Mouse (Mus musculus) bone marrow macrophage, adult 2 months (primary cell): ENCODE data around the gene Pxn.

ENCODE experiments used
- CTCF ChIP-seq: IDR thresholded peaks from 2 replicates; pipeline ENCODE4 v1.5.1; 2012; ENCODE audit warnings: low read depth, mild to moderate bottlenecking, low read length, moderate library complexity
- POLR2A ChIP-seq: IDR thresholded peaks from 2 replicates; pipeline ENCODE4 v1.6.1; 2012; ENCODE audit warnings: mild to moderate bottlenecking, low read depth, low read length, borderline replicate concordance

DNA sequence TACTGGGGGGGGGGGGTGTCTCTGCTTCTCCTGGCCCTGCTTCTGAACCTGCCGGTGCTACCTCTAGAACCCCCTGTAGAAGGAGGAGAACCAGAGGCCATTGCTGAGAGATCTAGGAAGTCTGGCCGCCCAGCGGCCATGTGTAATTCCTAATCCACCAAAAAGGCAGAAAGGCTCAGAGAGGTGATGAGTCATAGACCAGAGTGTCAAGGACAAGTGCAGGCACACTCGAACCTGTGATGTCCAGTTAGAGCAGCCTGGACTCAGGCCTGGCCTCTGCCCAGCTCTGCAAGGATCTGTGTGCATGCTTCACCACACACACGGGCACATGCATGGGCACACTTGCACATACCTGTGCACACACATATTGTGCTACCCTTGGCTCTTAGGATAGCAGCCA, 21.7 kb downstream of the Pxn start:
- TF ChIP-seq CTCF (no peak), POLR2A (no peak)
